Comparison of ENCODE assay signal across 12 mouse cellular contexts in genomic region chr17:5829930-5830329, GRCm38 (mm10). TPM values are rescaled to one million over a fixed set of nuclear protein-coding genes. Genes with fewer than 3 reads are reported as not detected.
DNase-seq lines count a peak whose midpoint lies in the region; ATAC-seq and TF ChIP-seq lines count a peak whose summit lies in the region.
"Had no signal": no experiment of that assay in that cellular context is flagged by ENCODE, and none has a peak within 500 bp of the region (broad histone marks: within the 10 kb centered on the region; RNA-seq: fewer than 3 reads in every experiment).

No protein-coding gene starts in this region.

- peak overlapping the region; percentile 46; the same call in 1 of the 2 replicates for H3K27ac ChIP-seq in CH12.LX (ENCODE audit: insufficient read depth, low read depth)
- peak overlapping the region; percentile 38 for H3K27ac ChIP-seq in bone marrow, adult 2 months (ENCODE audit: control insufficient read depth, insufficient read depth, low read depth, low read length, poor library complexity)
- peak overlapping the region; percentile 62 for H3K27ac ChIP-seq in liver, embryonic 14.5 days
- H3K27ac ChIP-seq in kidney, embryonic 15.5 days = no peak overlapping the region
- no peak overlapping the region for H3K27ac ChIP-seq in forebrain, embryonic 16.5 days (ENCODE audit: low read length)
- H3K27ac ChIP-seq: embryonic facial prominence, embryonic 12.5 days; forebrain, embryonic 12.5 days; limb, embryonic 12.5 days had no signal

- DNase-seq in CH12.LX (ENCODE audit: extremely low read depth) = peak; percentile 79
- DNase-seq in liver, embryonic 14.5 days (ENCODE audit: low read depth in 3 of 3, low spot score in 3 of 3) = no peak
- peak; percentile 70 for DNase-seq in splenic B cell, adult 2 months (ENCODE audit: low read depth, low spot score)
- DNase-seq in left cerebral cortex, adult 9 months (ENCODE audit: low spot score in 2 of 2) = no peak
- DNase-seq: cerebellum, adult 11-12 months; lung, postnatal 4 days had no signal

- peak overlapping the region; percentile 46; the same call in 1 of the 2 replicates for H3K4me2 ChIP-seq in CH12.LX (ENCODE audit: insufficient read depth, low read depth, poor library complexity, severe bottlenecking)
- H3K4me2 ChIP-seq in liver, embryonic 14.5 days (ENCODE audit: low read depth) = peak overlapping the region; percentile 56
- H3K4me2 ChIP-seq in kidney, embryonic 15.5 days = no peak overlapping the region
- H3K4me2 ChIP-seq in forebrain, embryonic 16.5 days (ENCODE audit: low read length) = no peak overlapping the region
- H3K4me2 ChIP-seq: embryonic facial prominence, embryonic 12.5 days; forebrain, embryonic 12.5 days; limb, embryonic 12.5 days had no signal

- TF ChIP-seq POLR2A in CH12.LX (IDR thresholded peaks at IDR 0.05; ENCODE audit: low read depth, low read length) = no peak
- TF ChIP-seq POLR2A in bone marrow, adult 2 months (IDR thresholded peaks at IDR 0.05; ENCODE audit: borderline replicate concordance, control insufficient read depth, low read depth, low read length) = no peak

- no peaks in the 10 kb centered on the region for H3K27me3 ChIP-seq in CH12.LX (replicated peaks)
- no peaks in the 10 kb centered on the region for H3K27me3 ChIP-seq in liver, embryonic 14.5 days (ENCODE audit: control insufficient read depth, insufficient read depth, low read length)
- no peaks in the 10 kb centered on the region for H3K27me3 ChIP-seq in splenic B cell, adult 2 months (ENCODE audit: control insufficient read depth, insufficient read depth, low read length, poor library complexity, severe bottlenecking)
- no peaks in the 10 kb centered on the region for H3K27me3 ChIP-seq in kidney, embryonic 15.5 days
- no peaks in the 10 kb centered on the region for H3K27me3 ChIP-seq in forebrain, embryonic 16.5 days (replicated peaks; ENCODE audit: control insufficient read depth, insufficient read depth, low read length)
- H3K27me3 ChIP-seq: embryonic facial prominence, embryonic 12.5 days; forebrain, embryonic 12.5 days; limb, embryonic 12.5 days had no signal

- H3K79me2 ChIP-seq in CH12.LX (replicated peaks; ENCODE audit: control insufficient read depth, extremely low read depth, insufficient read depth, poor library complexity, severe bottlenecking) = no peaks in the 10 kb centered on the region; the same call in 1 of the 2 replicates

- TF ChIP-seq RAD21 in CH12.LX (IDR thresholded peaks at IDR 0.05; ENCODE audit: low read depth, low read length) = no peak; the same call in 1 of the 2 replicates

- 8% methylated on average over 3 of the region's 3 CpGs for WGBS in bone marrow, adult 2 months
- WGBS in liver, embryonic 14.5 days (ENCODE audit: insufficient replicate concordance) = 5% methylated on average over 3 of the region's 3 CpGs
- WGBS in kidney, embryonic 15.5 days = 86% methylated on average over 3 of the region's 3 CpGs
- 84% methylated on average over 3 of the region's 3 CpGs for WGBS in forebrain, embryonic 16.5 days

- peaks cover 10% of the 10 kb centered on the region for H3K9me3 ChIP-seq in CH12.LX (replicated peaks; ENCODE audit: low read length)
- H3K9me3 ChIP-seq in liver, embryonic 14.5 days (ENCODE audit: control insufficient read depth, low read length) = no peaks in the 10 kb centered on the region
- no peaks in the 10 kb centered on the region for H3K9me3 ChIP-seq in kidney, embryonic 15.5 days (replicated peaks)
- H3K9me3 ChIP-seq in forebrain, embryonic 16.5 days (ENCODE audit: control insufficient read depth, low read length) = no peaks in the 10 kb centered on the region
- H3K9me3 ChIP-seq: embryonic facial prominence, embryonic 12.5 days; forebrain, embryonic 12.5 days; limb, embryonic 12.5 days had no signal

- in situ Hi-C loops in CH12.LX (cut with MboI; ENCODE audit: low pct_ligation_motif_present, low pct_unique_long_range_greater_than_20kb, low sequenced_read_pairs) = loop anchor here (5.0 kb wide), 1 partner anchor 33 kb away; no protein-coding TSS in a partner anchor

- dilution Hi-C loops in CH12.LX (cut with MboI; ENCODE audit: extremely low pct_ligation_motif_present, extremely low pct_unique_long_range_greater_than_20kb, low sequenced_read_pairs) = no loop called here

- TF ChIP-seq EP300 in CH12.LX (IDR thresholded peaks at IDR 0.05; ENCODE audit: low read length) = peak; percentile 85
- TF ChIP-seq EP300 in liver, embryonic 14.5 days (IDR thresholded peaks at IDR 0.05; ENCODE audit: low read depth) = no peak

- no peak for TF ChIP-seq CTCF in CH12.LX (conservative IDR thresholded peaks at IDR 0.05 in 1 of 2, IDR thresholded peaks at IDR 0.05 in 1 of 2; ENCODE audit: low read depth in 2 of 2, low read length in 2 of 2)
- TF ChIP-seq CTCF in bone marrow, adult 2 months (IDR thresholded peaks at IDR 0.05; ENCODE audit: control insufficient read depth, insufficient read depth, low read length) = no peak
- no peak for TF ChIP-seq CTCF in liver, embryonic 14.5 days (IDR thresholded peaks at IDR 0.05; ENCODE audit: low read depth)

- H3K4me3 ChIP-seq in CH12.LX (replicated peaks in 1 of 3; ENCODE audit: low read depth in 2 of 3, low read length in 2 of 3, poor library complexity in 1 of 3) = no peak overlapping the region
- H3K4me3 ChIP-seq in bone marrow, adult 2 months (replicated peaks; ENCODE audit: control insufficient read depth, low read depth, low read length) = no peak overlapping the region
- H3K4me3 ChIP-seq in liver, embryonic 14.5 days (ENCODE audit: insufficient read depth in 1 of 2, low read depth in 2 of 2, low read length in 2 of 2) = no peak overlapping the region
- H3K4me3 ChIP-seq in kidney, embryonic 15.5 days (replicated peaks) = no peak overlapping the region
- H3K4me3 ChIP-seq in forebrain, embryonic 16.5 days (replicated peaks; ENCODE audit: low read length) = no peak overlapping the region
- H3K4me3 ChIP-seq: embryonic facial prominence, embryonic 12.5 days; forebrain, embryonic 12.5 days; limb, embryonic 12.5 days had no signal

- H3K9ac ChIP-seq in CH12.LX (ENCODE audit: insufficient read depth, low read depth) = no peak overlapping the region; the same call in 1 of the 2 replicates
- H3K9ac ChIP-seq in liver, embryonic 14.5 days (replicated peaks) = no peak overlapping the region
- no peak overlapping the region for H3K9ac ChIP-seq in kidney, embryonic 15.5 days
- no peak overlapping the region for H3K9ac ChIP-seq in forebrain, embryonic 16.5 days (replicated peaks; ENCODE audit: low read depth, low read length)
- H3K9ac ChIP-seq: embryonic facial prominence, embryonic 12.5 days; forebrain, embryonic 12.5 days; limb, embryonic 12.5 days had no signal

- H3K4me1 ChIP-seq in CH12.LX (ENCODE audit: control insufficient read depth in 1 of 2, insufficient read depth in 2 of 2) = peaks cover 20 to 39% of the 10 kb centered on the region in 2 experiments
- H3K4me1 ChIP-seq in bone marrow, adult 2 months (ENCODE audit: control insufficient read depth, insufficient read depth, low read length) = peaks cover 7% of the 10 kb centered on the region
- peaks cover 36 to 43% of the 10 kb centered on the region in 2 experiments for H3K4me1 ChIP-seq in liver, embryonic 14.5 days (replicated peaks; ENCODE audit: control insufficient read depth in 2 of 2, insufficient read depth in 2 of 2, low read length in 1 of 2)
- H3K4me1 ChIP-seq in kidney, embryonic 15.5 days = 0 out of 2 replicates have a peak, but pooled peaks cover 9% of the 10 kb centered on the region
- peaks cover 6% of the 10 kb centered on the region for H3K4me1 ChIP-seq in forebrain, embryonic 16.5 days (replicated peaks; ENCODE audit: control insufficient read depth, insufficient read depth, low read length)

- peaks cover 4 to 13% of the 10 kb centered on the region in 2 experiments for H3K36me3 ChIP-seq in CH12.LX (replicated peaks in 1 of 2; ENCODE audit: control insufficient read depth in 1 of 2, insufficient read depth in 1 of 2, low read length in 1 of 2)
- H3K36me3 ChIP-seq in liver, embryonic 14.5 days (replicated peaks; ENCODE audit: control insufficient read depth, insufficient read depth, low read depth) = no peaks in the 10 kb centered on the region
- H3K36me3 ChIP-seq in splenic B cell, adult 2 months (ENCODE audit: control insufficient read depth, insufficient read depth, low read length, poor library complexity, severe bottlenecking) = no peaks in the 10 kb centered on the region
- H3K36me3 ChIP-seq in kidney, embryonic 15.5 days = no peaks in the 10 kb centered on the region
- H3K36me3 ChIP-seq in forebrain, embryonic 16.5 days (ENCODE audit: control insufficient read depth, insufficient read depth) = no peaks in the 10 kb centered on the region
- H3K36me3 ChIP-seq: embryonic facial prominence, embryonic 12.5 days; forebrain, embryonic 12.5 days; limb, embryonic 12.5 days had no signal

- ATAC-seq in liver, embryonic 14.5 days (ENCODE audit: insufficient read depth) = peak; percentile 50; the same call in 1 of the 2 replicates
- ATAC-seq in kidney, embryonic 15.5 days (replicated peaks; ENCODE audit: low FRiP score) = no peak
- no peak for ATAC-seq in forebrain, embryonic 16.5 days

TF ChIP-seq in CH12.LX, 34 proteins besides CTCF, POLR2A, EP300 and RAD21 (continues in another document):
- TF ChIP-seq HCFC1 (IDR thresholded peaks at IDR 0.05; ENCODE audit: low read depth, low read length) (no peak), NRF1 (IDR thresholded peaks at IDR 0.05; ENCODE audit: low read depth, low read length) (no peak), KAT2A (IDR thresholded peaks at IDR 0.05; ENCODE audit: insufficient replicate concordance, low read length) (no peak), ZMIZ1 (IDR thresholded peaks at IDR 0.05; ENCODE audit: low read depth, low read length) (no peak), ELF1 (IDR thresholded peaks at IDR 0.05; ENCODE audit: low read depth, low read length) (no peak), MAX (IDR thresholded peaks at IDR 0.05; ENCODE audit: low read length) (no peak), ETS1 (conservative IDR thresholded peaks at IDR 0.05; ENCODE audit: low read depth, low read length) (peak; percentile 32; the same call in 1 of the 2 replicates), TCF12 (IDR thresholded peaks at IDR 0.05; ENCODE audit: low read depth, low read length) (peak; percentile 84), MYC (IDR thresholded peaks at IDR 0.05; ENCODE audit: low read depth, low read length) (0 out of 2 replicates have a peak, but pooled peaks have one; percentile 3), SMC3 (IDR thresholded peaks at IDR 0.05; ENCODE audit: low read depth, low read length) (no peak)

RNA-seq across cellular contexts. Expression of gene Snx9, which starts 11.2 kb away (rescaled TPM):
- total RNA-seq in CH12.LX (2012; rRNA removed) = 17.1 TPM in 2 replicates
- total RNA-seq in CH12.LX (2014; rRNA removed) = 16.3 and 17.0 TPM in 2 replicates
- 26.3 and 29.7 TPM in 2 replicates for polyA plus RNA-seq in CH12.LX (2012; ENCODE audit: insufficient read length, low read depth)
- polyA plus RNA-seq in bone marrow, adult 2 months (2011; ENCODE audit: insufficient read depth, insufficient read length, low replicate concordance, missing spikeins) = 7.9 and 16.6 TPM in 2 replicates
- polyA plus RNA-seq in liver, embryonic 14.5 days (2012; rRNA removed) = 6.9 and 9.4 TPM in 2 replicates
- polyA plus RNA-seq in liver, embryonic 14.5 days (2014; fragmentation: Nextera tagmentation; extraction: Ambion mirVana) = 11.6 and 13.5 TPM in 2 replicates
- polyA plus RNA-seq in kidney, embryonic 15.5 days (2015; fragmentation: Nextera tagmentation; extraction: Ambion mirVana) = 34.8 and 36.4 TPM in 2 replicates
- polyA plus RNA-seq in forebrain, embryonic 16.5 days (2015; fragmentation: Nextera tagmentation; extraction: Ambion mirVana) = 4.5 and 6.1 TPM in 2 replicates

Comparison
In these comparisons a context has a peak if more than half of its experiments do, and no peak if none do; other contexts are left out.
1. DNase-seq: peak in CH12.LX (single experiment) and splenic B cell, adult 2 months (single experiment); none in liver, embryonic 14.5 days (0 of 3) and left cerebral cortex, adult 9 months (0 of 2).
2. H3K27ac ChIP-seq: peak in CH12.LX (single experiment), bone marrow, adult 2 months (single experiment) and liver, embryonic 14.5 days (single experiment); none in kidney, embryonic 15.5 days (single experiment) and forebrain, embryonic 16.5 days (single experiment).
3. H3K4me2 ChIP-seq: peak in CH12.LX (single experiment) and liver, embryonic 14.5 days (single experiment); none in kidney, embryonic 15.5 days (single experiment) and forebrain, embryonic 16.5 days (single experiment).